Comparison of ENCODE assay signal across 2 mouse cellular contexts in the genomic region with DNA sequence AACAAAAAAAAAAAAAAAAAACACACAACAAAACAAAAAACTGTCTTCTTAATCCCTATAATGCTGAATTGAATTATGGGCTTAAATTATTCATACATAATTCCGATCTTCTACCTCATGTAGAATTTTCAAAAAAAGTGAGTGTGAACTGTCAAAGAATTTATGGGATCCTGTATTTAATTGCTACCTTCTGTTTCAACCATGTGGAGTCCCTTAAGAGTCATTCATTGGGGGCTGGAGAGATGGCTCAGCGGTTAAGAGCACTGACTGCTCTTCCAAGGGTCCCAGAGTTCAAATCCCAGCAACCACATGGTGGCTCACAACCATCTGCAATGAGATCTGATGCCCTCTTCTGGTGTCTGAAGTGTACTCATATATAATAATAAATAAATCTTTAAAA. TPM values are rescaled to one million over a fixed set of nuclear protein-coding genes. Genes with fewer than 3 reads are reported as not detected.
"Had no signal": no experiment of that assay in that cellular context is flagged by ENCODE, and none has a peak within 500 bp of the region (broad histone marks: within the 10 kb centered on the region; RNA-seq: fewer than 3 reads in every experiment).

No protein-coding gene starts in this region.

RNA-seq across cellular contexts. Expression of gene Ccdc73, which starts 19.7 kb away (rescaled TPM):
- total RNA-seq: neutrophil, adult 5-6 weeks had no signal
- polyA plus RNA-seq: small intestine, adult 2 months had no signal
